Mouse (Mus musculus) intestine, postnatal 0 days (tissue): ENCODE results near the gene Kcmf1. TPM values are rescaled to one million over a fixed set of nuclear protein-coding genes. Genes with fewer than 3 reads are reported as not detected.
"Not testable (repeated sequence)": the region's sequence is repeated elsewhere in the genome, so short reads cannot be mapped to it uniquely, and the experiment has no call there.

Source experiments
- ATAC-seq: fragments of 200-750 bp; cut with Nextera tagmentation; 2 replicates; pipeline ENCODE4 v1.8.0; 2017; ENCODE audit warnings: mild to moderate bottlenecking, moderate TSS enrichment, moderate library complexity
- H3K27ac ChIP-seq: fragments of 300-500 bp; sonication (generic); 2 replicates; pipeline ENCODE4 v1.5.1; 2014; ENCODE audit warnings: mild to moderate bottlenecking, low read depth, low read length, moderate library complexity
- H3K27me3 ChIP-seq: fragments of 300-500 bp; sonication (generic); replicated peaks from 2 replicates; pipeline ENCODE4 v1.6.1; 2014; ENCODE audit warnings: low read length, mixed read lengths; ENCODE audit not compliant: control insufficient read depth, insufficient read depth
- H3K36me3 ChIP-seq: fragments of 300-500 bp; sonication (generic); 2 replicates; pipeline ENCODE4 v1.6.1; 2014; ENCODE audit warnings: mild to moderate bottlenecking, moderate library complexity; ENCODE audit not compliant: control insufficient read depth, insufficient read depth
- H3K4me1 ChIP-seq: fragments of 300-500 bp; sonication (generic); replicated peaks from 2 replicates; pipeline ENCODE4 v1.6.1; 2014; ENCODE audit warnings: antibody characterized with exemption, low read length, mixed read lengths; ENCODE audit not compliant: control insufficient read depth, insufficient read depth
- H3K4me2 ChIP-seq: fragments of 300-500 bp; sonication (generic); replicated peaks from 2 replicates; pipeline ENCODE4 v1.6.1; 2014; ENCODE audit warnings: low read depth, mild to moderate bottlenecking, moderate library complexity
- H3K4me3 ChIP-seq: fragments of 300-500 bp; sonication (generic); 2 replicates; pipeline ENCODE4 v1.5.1; 2014; ENCODE audit warnings: low read depth, low read length
- H3K9ac ChIP-seq: fragments of 300-500 bp; sonication (generic); 2 replicates; pipeline ENCODE4 v1.6.1; 2014; ENCODE audit warnings: mild to moderate bottlenecking, low read depth, low read length
- H3K9me3 ChIP-seq: fragments of 300-500 bp; sonication (generic); 2 replicates; pipeline ENCODE4 v1.6.1; 2016; ENCODE audit warnings: mixed run types; ENCODE audit not compliant: control insufficient read depth
- CTCF ChIP-seq: sonication (generic); IDR thresholded peaks from 2 replicates; pipeline ENCODE4 v1.5.1; 2016; ENCODE audit warnings: low read depth, mild to moderate bottlenecking, control low read depth, antibody characterized with exemption, moderate library complexity
- WGBS: fragments of 180-500 bp; shearing (Covaris S2); extraction: QIAGEN DNeasy Blood & Tissue Kit; methylation state at CpG from one replicate; pipeline ENCODE4 v1.1.7; 2014; 5-methylcytosine and 5-hydroxymethylcytosine counted together
- polyA plus RNA-seq: library from polyadenylated mRNA; unstranded; fragments of >200 nt; fragmentation: Nextera tagmentation; extraction: Ambion mirVana; gene quantifications from 2 replicates; pipeline ENCODE4 v1.2.1, GENCODE M21; 2015

Gene Kcmf1
- polyA plus RNA-seq, 1 experiment from 2014 or later: 45.2 TPM

- TF ChIP-seq CTCF: no peak
- Histone ChIP-seq H3K9ac (no peak overlapping the region), H3K4me1 (no peaks in the 10 kb centered on the region), H3K36me3 (no peaks in the 10 kb centered on the region), H3K4me2 (no peak overlapping the region), H3K27ac (no peak overlapping the region), H3K27me3 (no peaks in the 10 kb centered on the region), H3K4me3 (no peak overlapping the region), H3K9me3 (no peaks in the 10 kb centered on the region)
- ATAC-seq: no peak
- WGBS: 55% methylated on average over 5 of the region's 5 CpGs
Observed at GRCm38 (mm10) chr6:72868688-72869087, 31.1 kb downstream of the Kcmf1 start.

GRCm38 (mm10) chr6:72867746-72868145, 32.0 kb downstream of the Kcmf1 start:
- Histone ChIP-seq H3K4me3 (no peak overlapping the region), H3K4me1 (no peaks in the 10 kb centered on the region), H3K9ac (no peak overlapping the region), H3K9me3 (no peaks in the 10 kb centered on the region), H3K36me3 (no peaks in the 10 kb centered on the region), H3K4me2 (no peak overlapping the region), H3K27me3 (no peaks in the 10 kb centered on the region), H3K27ac (no peak overlapping the region)
- 95% methylated on average over 1 of the region's 1 CpGs for WGBS
- no peak for ATAC-seq
- TF ChIP-seq CTCF: no peak

GRCm38 (mm10) chr6:72866232-72866631, 33.5 kb downstream of the Kcmf1 start:
- no peaks in the 10 kb centered on the region for H3K9me3 ChIP-seq
- H3K27ac ChIP-seq: no peak overlapping the region
- 58% methylated on average over 2 of the region's 2 CpGs for WGBS
- H3K9ac ChIP-seq: no peak overlapping the region
- H3K4me3 ChIP-seq: no peak overlapping the region
- no peak for ATAC-seq
- no peaks in the 10 kb centered on the region for H3K4me1 ChIP-seq
- no peak for TF ChIP-seq CTCF
- no peaks in the 10 kb centered on the region for H3K36me3 ChIP-seq
- H3K27me3 ChIP-seq: no peaks in the 10 kb centered on the region
- H3K4me2 ChIP-seq: no peak overlapping the region

- WGBS: 88% methylated on average over 5 of the region's 5 CpGs
- not testable (repeated sequence) for H3K9me3 ChIP-seq, ATAC-seq, H3K27me3 ChIP-seq, H3K9ac ChIP-seq, H3K27ac ChIP-seq, H3K4me1 ChIP-seq, H3K4me3 ChIP-seq, H3K4me2 ChIP-seq
- peaks cover 15% of the 10 kb centered on the region; the same call in 1 of the 2 replicates for H3K36me3 ChIP-seq
Observed at GRCm38 (mm10) chr6:72862686-72863085, 37.1 kb downstream of the Kcmf1 start.

GRCm38 (mm10) chr6:72854256-72854655, 45.5 kb downstream of the Kcmf1 start:
- Histone ChIP-seq H3K36me3 (peaks cover 49% of the 10 kb centered on the region), H3K9me3 (no peaks in the 10 kb centered on the region), H3K27me3 (no peaks in the 10 kb centered on the region), H3K4me2 (no peak overlapping the region), H3K4me1 (no peaks in the 10 kb centered on the region), H3K4me3 (no peak overlapping the region), H3K27ac (no peak overlapping the region), H3K9ac (no peak overlapping the region)
- ATAC-seq: no peak
- WGBS: 49% methylated on average over 5 of the region's 5 CpGs
- TF ChIP-seq CTCF: no peak

GRCm38 (mm10) chr6:72852180-72852579, 47.6 kb downstream of the Kcmf1 start:
- no peak for TF ChIP-seq CTCF
- Histone ChIP-seq H3K36me3 (peaks cover 55% of the 10 kb centered on the region), H3K4me3 (no peak overlapping the region), H3K9ac (no peak overlapping the region), H3K27me3 (no peaks in the 10 kb centered on the region), H3K9me3 (no peaks in the 10 kb centered on the region), H3K4me1 (no peaks in the 10 kb centered on the region), H3K27ac (no peak overlapping the region), H3K4me2 (no peak overlapping the region)
- ATAC-seq: no peak
- WGBS: 78% methylated on average over 4 of the region's 4 CpGs

- WGBS: 76% methylated on average over 5 of the region's 5 CpGs
- no peak for ATAC-seq
- no peaks in the 10 kb centered on the region for H3K4me1 ChIP-seq
- no peak overlapping the region for H3K9ac ChIP-seq
- no peaks in the 10 kb centered on the region for H3K9me3 ChIP-seq
- H3K4me3 ChIP-seq: no peak overlapping the region
- peaks cover 55% of the 10 kb centered on the region for H3K36me3 ChIP-seq
- no peaks in the 10 kb centered on the region for H3K27me3 ChIP-seq
- H3K27ac ChIP-seq: no peak overlapping the region
- peak; percentile 75 for TF ChIP-seq CTCF
- H3K4me2 ChIP-seq: no peak overlapping the region
Observed at GRCm38 (mm10) chr6:72851633-72852032, 48.1 kb downstream of the Kcmf1 start.
